Mouse (Mus musculus): ENCODE measurements around the gene Vamp2. TPM values are rescaled to one million over a fixed set of nuclear protein-coding genes. Genes with fewer than 3 reads are reported as not detected.

Gene Vamp2
- 100 to 1,000 TPM; 188 to 209 TPM for total RNA-seq (2023)

GRCm38 (mm10) chr11:69088103-69088855 lies at the start of gene Vamp2:
Vamp2 (plus strand) TSS chr11:69088490.

GRCm38 (mm10) chr11:69045531-69046394 lies 42.5 kb upstream of the Vamp2 start, which contains the start of gene Aurkb:
Aurkb (plus strand) TSS chr11:69045647.

DNA sequence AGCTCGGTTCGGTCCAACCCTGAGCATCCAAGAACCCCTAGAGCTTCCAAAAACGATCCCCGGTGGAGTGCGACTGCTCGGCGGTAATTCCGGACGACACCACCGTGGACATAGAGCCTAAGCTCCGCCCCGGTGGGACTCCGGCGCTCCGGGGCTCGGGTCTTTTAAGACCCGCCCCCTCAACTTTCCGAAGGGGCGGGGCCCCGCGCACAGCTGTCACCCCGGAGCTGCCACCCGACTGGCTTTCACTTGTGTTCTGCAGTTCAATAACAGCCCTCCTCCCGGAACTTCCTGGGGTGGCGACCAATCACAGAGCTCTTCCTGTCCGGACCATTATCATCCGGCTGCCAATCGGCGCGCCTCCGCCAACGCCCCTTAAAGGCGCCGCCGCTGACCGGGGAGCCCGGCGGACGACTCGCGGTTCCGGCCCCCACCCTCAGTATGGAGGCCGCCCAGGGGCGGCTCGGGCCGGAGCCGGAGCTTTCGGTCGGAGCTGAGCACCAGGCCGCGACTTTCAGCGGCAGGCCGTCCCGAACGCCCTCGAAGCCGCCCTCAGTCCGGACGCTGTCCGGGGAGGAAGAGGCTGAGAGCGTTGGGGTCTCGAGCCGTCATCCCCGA lies 28.8 kb upstream of the Vamp2 start, which contains the start of gene Borcs6:
Gene Borcs6 (plus strand): TSS at position 361 of the 618 bp plus-strand sequence.

DNA sequence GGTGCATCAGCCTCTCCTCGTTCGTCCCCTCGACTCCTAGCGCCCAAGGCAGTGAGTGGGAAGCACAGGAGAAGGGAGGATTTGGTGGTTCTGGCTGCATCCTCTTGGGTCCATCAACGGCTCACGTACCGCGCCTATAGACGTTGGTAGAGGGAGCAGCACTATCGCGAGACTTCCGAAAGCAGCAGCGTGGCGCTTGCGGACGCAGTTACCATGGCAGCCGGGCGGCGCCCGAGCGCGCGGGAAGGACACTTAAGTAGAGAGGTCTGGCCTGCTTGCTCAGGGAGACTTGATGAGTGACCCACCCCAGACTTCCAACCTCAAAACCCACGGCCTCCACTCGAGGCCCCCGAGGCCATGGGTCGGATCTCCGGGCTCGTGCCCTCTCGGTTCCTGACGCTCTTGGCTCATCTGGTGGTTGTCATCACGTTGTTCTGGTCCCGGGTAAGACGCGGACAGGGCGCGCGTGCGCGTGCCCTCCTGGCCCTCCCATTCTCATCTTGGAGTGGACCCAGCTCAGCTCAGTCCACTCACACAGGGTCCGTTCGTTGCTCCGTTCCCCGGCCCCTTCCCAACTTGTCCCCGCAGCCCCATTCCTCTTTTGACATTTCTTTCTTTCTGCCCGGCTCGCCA lies 17.6 kb upstream of the Vamp2 start, which contains the start of gene Tmem107:
Gene Tmem107 (plus strand): TSS at position 217 of the 633 bp plus-strand sequence.

DNA sequence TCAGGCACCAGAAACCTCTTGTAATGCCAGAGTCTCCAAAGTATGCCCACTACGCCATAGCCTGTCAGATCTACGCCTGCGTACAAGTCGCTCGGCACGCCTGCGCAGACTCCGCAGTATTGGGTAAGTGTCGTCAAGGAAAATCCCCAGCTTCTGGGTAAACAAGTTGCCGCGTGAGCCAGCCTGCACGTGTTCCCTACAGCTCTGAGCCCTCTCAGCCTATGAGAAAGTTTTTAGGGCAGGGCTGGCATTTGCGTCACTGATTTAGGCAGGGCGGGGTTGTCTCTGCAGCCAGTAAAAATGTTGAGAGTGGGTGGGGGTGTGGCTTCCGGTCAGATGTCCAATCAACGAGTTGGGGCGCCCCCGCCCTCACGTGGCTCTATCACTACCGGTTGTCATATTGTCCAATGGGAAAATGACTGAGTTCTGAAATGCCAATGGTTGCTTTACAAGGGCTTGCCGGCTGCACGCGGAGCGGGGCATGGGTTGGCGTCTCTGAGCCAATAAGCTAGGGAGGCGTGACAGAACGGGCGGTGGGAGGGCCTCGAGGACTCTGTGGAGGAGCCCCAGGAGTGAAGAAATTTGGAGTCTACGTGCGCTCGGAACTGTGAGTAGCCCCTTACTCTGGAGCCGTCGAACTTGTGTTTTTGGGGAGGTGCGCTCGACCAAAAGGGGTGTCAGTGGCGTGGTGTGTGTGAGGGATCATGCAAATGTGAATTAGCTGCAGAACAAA lies 6.6 kb downstream of the Vamp2 start, which contains the start of gene Per1:
Gene Per1 (plus strand): TSS at position 521 of the 733 bp plus-strand sequence.

GRCm38 (mm10) chr11:69120221-69121000 lies 32.1 kb downstream of the Vamp2 start, which contains the start of gene Hes7:
Hes7 (plus strand) TSS chr11:69120404.

GRCm38 (mm10) chr11:69122336-69122951 lies 34.2 kb downstream of the Vamp2 start, which contains the start of gene 9130213A22Rik:
9130213A22Rik (minus strand) TSS chr11:69122589.

DNA sequence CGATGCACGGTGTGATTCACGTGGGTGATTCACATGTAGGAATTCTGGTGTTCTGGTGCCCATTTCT lies 37.4 kb downstream of the Vamp2 start, which contains the start of gene Aloxe3:
Gene Aloxe3 (plus strand): TSS at position 45 of the 67 bp plus-strand sequence.

Other genes starting within 250 kb of the Vamp2 start
- gene Ndel1, start 216.6 kb upstream of the Vamp2 start, total RNA-seq (2023): 100 to 1,000 TPM; 177 to 183 TPM
- not detected for gene Rnf222, start 199.9 kb upstream of the Vamp2 start, total RNA-seq (2023)
- gene Rpl26, start 186.9 kb upstream of the Vamp2 start, total RNA-seq (2023): 100 to 1,000 TPM; 819 to 898 TPM
- gene Odf4, start 161.4 kb upstream of the Vamp2 start, total RNA-seq (2023): not detected
- gene Arhgef15, start 131.0 kb upstream of the Vamp2 start, total RNA-seq (2023): under 1 TPM in 1 of 2 experiments, not detected in 1; 0.18 TPM
- gene Slc25a35, start 120.4 kb upstream of the Vamp2 start, total RNA-seq (2023): 1 to 10 TPM; 2.2 to 2.8 TPM
- 1 to 10 TPM; 3.1 to 5.0 TPM for gene Rangrf, start 113.3 kb upstream of the Vamp2 start, total RNA-seq (2023)
- 10 to 100 TPM; 18.0 to 20.8 TPM for gene Pfas, start 80.0 kb upstream of the Vamp2 start, total RNA-seq (2023)
- 10 to 100 TPM; 30.6 to 33.8 TPM for gene Ctc1, start 72.6 kb upstream of the Vamp2 start, total RNA-seq (2023)
- 10 to 100 TPM; 83.0 to 89.7 TPM for gene Aurkb, start 42.8 kb upstream of the Vamp2 start, total RNA-seq (2023)
- 10 to 100 TPM; 35.9 to 39.8 TPM for gene Borcs6, start 28.8 kb upstream of the Vamp2 start, total RNA-seq (2023)
- gene Tmem107, start 17.7 kb upstream of the Vamp2 start, total RNA-seq (2023): 1 to 10 TPM; 2.6 to 6.6 TPM
- 100 to 1,000 TPM; 327 to 350 TPM for gene Per1, start 6.7 kb downstream of the Vamp2 start, total RNA-seq (2023)
- not detected for gene Hes7, start 31.9 kb downstream of the Vamp2 start, total RNA-seq (2023)
- not detected for gene 9130213A22Rik, start 34.1 kb downstream of the Vamp2 start, total RNA-seq (2023)
- gene Aloxe3, start 37.4 kb downstream of the Vamp2 start, total RNA-seq (2023): not detected
- not detected for gene Alox12b, start 68.5 kb downstream of the Vamp2 start, total RNA-seq (2023)
- under 1 TPM; 0.22 to 0.24 TPM for gene Alox8, start 109.4 kb downstream of the Vamp2 start, total RNA-seq (2023)
- not detected for gene Gucy2e, start 148.5 kb downstream of the Vamp2 start, total RNA-seq (2023)
- 10 to 100 TPM; 12.2 TPM for gene Cntrob, start 235.3 kb downstream of the Vamp2 start, total RNA-seq (2023)
- gene Trappc1, start 235.5 kb downstream of the Vamp2 start, total RNA-seq (2023): 10 to 100 TPM; 45.7 to 52.8 TPM
- gene Kcnab3, start 237.8 kb downstream of the Vamp2 start, total RNA-seq (2023): under 1 TPM; 0.20 to 0.84 TPM

All from neutrophil, adult 59 days (primary cell).